Comparison of ENCODE assay signal across 8 mouse cellular contexts in genomic region chr8:108915425-108915824, GRCm38 (mm10).
DNase-seq lines count a peak whose midpoint lies in the region; ATAC-seq lines count a peak whose summit lies in the region.
"Had no signal": no experiment of that assay in that cellular context is flagged by ENCODE, and none has a peak within 500 bp of the region (broad histone marks: within the 10 kb centered on the region; RNA-seq: fewer than 3 reads in every experiment).

No protein-coding gene starts in this region.

- H3K27ac ChIP-seq in lung, embryonic 15.5 days = peak overlapping the region; percentile 92
- no peak overlapping the region for H3K27ac ChIP-seq in embryonic facial prominence, embryonic 13.5 days
- peak overlapping the region; percentile 80 for H3K27ac ChIP-seq in kidney, embryonic 15.5 days
- peak overlapping the region; percentile 29; the same call in 1 of the 2 replicates for H3K27ac ChIP-seq in neural tube, embryonic 14.5 days (ENCODE audit: low read depth, low read length)
- H3K27ac ChIP-seq: liver, embryonic 15.5 days had no signal

- peaks cover 28% of the 10 kb centered on the region for H3K4me1 ChIP-seq in lung, embryonic 15.5 days
- peaks cover 29% of the 10 kb centered on the region for H3K4me1 ChIP-seq in embryonic facial prominence, embryonic 13.5 days
- H3K4me1 ChIP-seq in kidney, embryonic 15.5 days = peaks cover 20% of the 10 kb centered on the region
- peaks cover 8% of the 10 kb centered on the region; the same call in 1 of the 2 replicates for H3K4me1 ChIP-seq in neural tube, embryonic 14.5 days (ENCODE audit: control insufficient read depth, insufficient read depth, low read length)

- peak; percentile 28; the same call in 1 of the 2 replicates for ATAC-seq in lung, embryonic 15.5 days (ENCODE audit: borderline replicate concordance, extremely low read depth, low FRiP score, low TSS enrichment)
- ATAC-seq in embryonic facial prominence, embryonic 13.5 days (ENCODE audit: insufficient number of reproducible peaks, insufficient read depth, low FRiP score, low TSS enrichment, low read depth) = no peak
- ATAC-seq in kidney, embryonic 15.5 days (replicated peaks; ENCODE audit: low FRiP score) = peak; percentile 65; the same call in 1 of the 2 replicates
- ATAC-seq in neural tube, embryonic 14.5 days (ENCODE audit: low read depth) = no peak

- H3K4me3 ChIP-seq in lung, embryonic 15.5 days = no peak overlapping the region
- H3K4me3 ChIP-seq in embryonic facial prominence, embryonic 13.5 days = no peak overlapping the region
- H3K4me3 ChIP-seq in kidney, embryonic 15.5 days (replicated peaks) = no peak overlapping the region
- no peak overlapping the region for H3K4me3 ChIP-seq in neural tube, embryonic 14.5 days (ENCODE audit: low read depth, low read length)
- H3K4me3 ChIP-seq: liver, embryonic 15.5 days had no signal

- peak overlapping the region; percentile 21 for H3K4me2 ChIP-seq in lung, embryonic 15.5 days
- no peak overlapping the region for H3K4me2 ChIP-seq in embryonic facial prominence, embryonic 13.5 days
- no peak overlapping the region for H3K4me2 ChIP-seq in kidney, embryonic 15.5 days
- H3K4me2 ChIP-seq in neural tube, embryonic 14.5 days (ENCODE audit: low read depth, low read length) = no peak overlapping the region
- H3K4me2 ChIP-seq: liver, embryonic 15.5 days had no signal

- H3K9ac ChIP-seq in lung, embryonic 15.5 days = no peak overlapping the region
- H3K9ac ChIP-seq in embryonic facial prominence, embryonic 13.5 days = 0 out of 2 replicates have a peak overlapping the region, but pooled peaks have one; percentile 21
- H3K9ac ChIP-seq in kidney, embryonic 15.5 days = no peak overlapping the region
- H3K9ac ChIP-seq in neural tube, embryonic 14.5 days (replicated peaks; ENCODE audit: low read depth, low read length) = no peak overlapping the region
- H3K9ac ChIP-seq: liver, embryonic 15.5 days had no signal

- whole genome bisulfite sequencing in lung, embryonic 15.5 days = 5% methylated on average over 6 of the region's 6 CpGs
- 50% methylated on average over 6 of the region's 6 CpGs for WGBS in embryonic facial prominence, embryonic 13.5 days
- 21% methylated on average over 6 of the region's 6 CpGs for WGBS in kidney, embryonic 15.5 days
- 30% methylated on average over 6 of the region's 6 CpGs for WGBS in neural tube, embryonic 14.5 days

- no peak for DNase-seq in lung, postnatal 36 days
- DNase-seq in thymus, postnatal 4 days = no peak
- DNase-seq in cerebellum, postnatal 4 days (ENCODE audit: low spot score in 2 of 2) = no peak

- peaks cover 5% of the 10 kb centered on the region; the same call in 1 of the 2 replicates for H3K36me3 ChIP-seq in lung, embryonic 15.5 days
- peaks cover 14% of the 10 kb centered on the region for H3K36me3 ChIP-seq in embryonic facial prominence, embryonic 13.5 days
- H3K36me3 ChIP-seq in kidney, embryonic 15.5 days = peaks cover 7% of the 10 kb centered on the region; the same call in 1 of the 2 replicates
- H3K36me3 ChIP-seq in neural tube, embryonic 14.5 days (ENCODE audit: control insufficient read depth, insufficient read depth, low read length) = no peaks in the 10 kb centered on the region
- H3K36me3 ChIP-seq: liver, embryonic 15.5 days had no signal

- H3K27me3 ChIP-seq in lung, embryonic 15.5 days = no peaks in the 10 kb centered on the region
- H3K27me3 ChIP-seq in embryonic facial prominence, embryonic 13.5 days = no peaks in the 10 kb centered on the region
- H3K27me3 ChIP-seq in kidney, embryonic 15.5 days = no peaks in the 10 kb centered on the region
- H3K27me3 ChIP-seq in neural tube, embryonic 14.5 days (ENCODE audit: control insufficient read depth, insufficient read depth, low read length) = no peaks in the 10 kb centered on the region
- H3K27me3 ChIP-seq: liver, embryonic 15.5 days had no signal

- no peaks in the 10 kb centered on the region for H3K9me3 ChIP-seq in lung, embryonic 15.5 days
- no peaks in the 10 kb centered on the region for H3K9me3 ChIP-seq in embryonic facial prominence, embryonic 13.5 days
- H3K9me3 ChIP-seq in kidney, embryonic 15.5 days (replicated peaks) = no peaks in the 10 kb centered on the region
- no peaks in the 10 kb centered on the region for H3K9me3 ChIP-seq in neural tube, embryonic 14.5 days (ENCODE audit: control insufficient read depth, low read length)
- H3K9me3 ChIP-seq: liver, embryonic 15.5 days had no signal

Comparison
In these comparisons a context has a peak if more than half of its experiments do, and no peak if none do; other contexts are left out.
1. ATAC-seq: peak in lung, embryonic 15.5 days (single experiment) and kidney, embryonic 15.5 days (single experiment); none in embryonic facial prominence, embryonic 13.5 days (single experiment) and neural tube, embryonic 14.5 days (single experiment).